Mouse (Mus musculus) liver, adult 2 months (tissue): ENCODE measurements at regions not wholly inside any gene's neighbourhood (a gene's known extent, or its start where the extent isn't known, plus 50 kb on each side); places are given as distances from the start of the nearest gene placed in this dataset.

Experiments used
- CTCF ChIP-seq: fragments of 200-500 bp; IDR thresholded peaks from 2 replicates; pipeline ENCODE4 v1.5.1; 2011; ENCODE audit warnings: low read depth, low read length, control low read depth
- POLR2A ChIP-seq: fragments of 200-500 bp; IDR thresholded peaks from 2 replicates; pipeline ENCODE4 v1.6.1; 2011; ENCODE audit warnings: low read length, control low read depth; ENCODE audit not compliant: insufficient read depth; ENCODE audit errors: extremely low read depth

DNA sequence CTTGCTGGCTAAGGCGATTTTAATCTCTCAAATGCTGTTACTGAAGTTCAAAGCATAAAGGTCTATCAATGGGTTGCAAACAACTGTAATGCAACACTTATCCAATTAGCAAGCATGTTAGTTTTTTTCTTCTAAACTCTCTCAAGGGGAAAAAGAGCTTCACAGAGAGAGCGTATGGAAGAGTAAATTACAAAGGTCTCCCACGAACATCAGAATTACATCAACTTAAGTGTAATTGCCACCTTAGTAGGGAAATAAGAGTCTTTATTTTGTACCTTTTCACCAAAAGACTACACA lies 246.3 kb upstream of the Xrcc4 start:
- TF ChIP-seq CTCF = no peak
- TF ChIP-seq POLR2A = no peak
